Comparison of ENCODE assay signal across 7 mouse cellular contexts in the genomic region with DNA sequence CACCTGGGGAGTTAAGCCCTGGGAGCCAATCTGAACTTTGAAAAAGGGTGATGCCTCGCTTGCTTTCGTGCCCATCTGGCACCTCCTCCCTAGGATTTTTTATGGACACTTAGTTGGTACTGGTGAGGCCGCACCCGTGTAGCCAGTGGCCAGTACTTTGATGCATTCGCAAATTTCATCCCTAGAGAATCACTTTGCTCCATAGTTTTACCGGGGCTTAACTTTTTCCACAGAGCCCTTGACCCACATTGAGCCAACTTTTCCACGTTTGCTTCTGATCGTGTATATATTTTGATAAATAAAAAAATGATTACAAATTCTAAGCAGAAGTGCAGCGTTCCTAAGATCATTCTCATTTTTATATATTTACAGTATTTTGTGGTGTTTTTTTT. TPM values are rescaled to one million over a fixed set of nuclear protein-coding genes. Genes with fewer than 3 reads are reported as not detected.
A peak's percentile ranks its signal among the peaks of the same experiment; 100 is the strongest.
DNase-seq lines count a peak whose midpoint lies in the region; ATAC-seq and TF ChIP-seq lines count a peak whose summit lies in the region.

No protein-coding gene starts in this region.

- DNase-seq in lung, embryonic 14.5 days: no peak
- no peak for DNase-seq in lung, postnatal 10 days
- no peak for DNase-seq in limb, embryonic 11.5 days (ENCODE audit: low spot score)
- no peak for DNase-seq in B cell, adult 2 months
- no peak for DNase-seq in cerebellum, postnatal 25 days

- no peak for TF ChIP-seq POLR2A in embryonic fibroblast, embryonic 13.5 days (IDR thresholded peaks at IDR 0.05; ENCODE audit: low read depth, low read length)
- TF ChIP-seq POLR2A in olfactory bulb, adult 2 months (IDR thresholded peaks at IDR 0.05; ENCODE audit: insufficient read depth, low read depth, low read length): no peak

- H3K9ac ChIP-seq in lung, embryonic 14.5 days: peak overlapping the region; percentile 68
- H3K9ac ChIP-seq in limb, embryonic 11.5 days (ENCODE audit: low read length): peak overlapping the region; percentile 74; the same call in 1 of the 2 replicates

- H3K4me2 ChIP-seq in lung, embryonic 14.5 days: peak overlapping the region; percentile 57
- peak overlapping the region; percentile 32; the same call in 1 of the 2 replicates for H3K4me2 ChIP-seq in limb, embryonic 11.5 days (ENCODE audit: low read depth, severe bottlenecking)

- no peak for TF ChIP-seq CTCF in lung, embryonic 14.5 days (IDR thresholded peaks at IDR 0.05; ENCODE audit: low read depth)
- no peak for TF ChIP-seq CTCF in embryonic fibroblast, embryonic 13.5 days (IDR thresholded peaks at IDR 0.05; ENCODE audit: borderline replicate concordance, insufficient read depth, low read length)
- no peak for TF ChIP-seq CTCF in olfactory bulb, adult 2 months (IDR thresholded peaks at IDR 0.05; ENCODE audit: insufficient read depth, low read depth, low read length)

- 9% methylated on average over 9 of the region's 9 CpGs for WGBS in lung, embryonic 14.5 days
- WGBS in limb, embryonic 11.5 days: 21% methylated on average over 9 of the region's 9 CpGs
- WGBS in olfactory bulb, adult 2 months: 17% methylated on average over 9 of the region's 9 CpGs

- H3K36me3 ChIP-seq in lung, embryonic 14.5 days (ENCODE audit: insufficient read depth): 0 out of 2 replicates have a peak, but pooled peaks cover 1% of the 10 kb centered on the region
- H3K36me3 ChIP-seq in limb, embryonic 11.5 days (ENCODE audit: control insufficient read depth, insufficient read depth, low read length): no peaks in the 10 kb centered on the region; the same call in 1 of the 2 replicates

- H3K4me3 ChIP-seq in lung, embryonic 14.5 days (ENCODE audit: low read depth, low read length): peak overlapping the region; percentile 68
- H3K4me3 ChIP-seq in embryonic fibroblast, embryonic 13.5 days (ENCODE audit: insufficient read depth, low read length): peak overlapping the region; percentile 93
- H3K4me3 ChIP-seq in limb, embryonic 11.5 days (ENCODE audit: low read depth, low read length): peak overlapping the region; percentile 57
- peak overlapping the region; percentile 58 for H3K4me3 ChIP-seq in olfactory bulb, adult 2 months (ENCODE audit: insufficient read depth, low read depth, low read length)

- H3K27me3 ChIP-seq in lung, embryonic 14.5 days (ENCODE audit: insufficient read depth, low read length): no peaks in the 10 kb centered on the region
- no peaks in the 10 kb centered on the region for H3K27me3 ChIP-seq in limb, embryonic 11.5 days (ENCODE audit: control insufficient read depth, insufficient read depth, low read length)

- H3K9me3 ChIP-seq in lung, embryonic 14.5 days (ENCODE audit: low read depth, low read length): no peaks in the 10 kb centered on the region
- H3K9me3 ChIP-seq in limb, embryonic 11.5 days (ENCODE audit: control insufficient read depth, low read length): no peaks in the 10 kb centered on the region

- H3K4me1 ChIP-seq in lung, embryonic 14.5 days (ENCODE audit: insufficient read depth): no peaks in the 10 kb centered on the region
- H3K4me1 ChIP-seq in embryonic fibroblast, embryonic 13.5 days (ENCODE audit: control insufficient read depth, insufficient read depth, low read length): no peaks in the 10 kb centered on the region
- no peaks in the 10 kb centered on the region for H3K4me1 ChIP-seq in limb, embryonic 11.5 days (ENCODE audit: control insufficient read depth, insufficient read depth, low read length)
- no peaks in the 10 kb centered on the region for H3K4me1 ChIP-seq in olfactory bulb, adult 2 months (ENCODE audit: control insufficient read depth, insufficient read depth, low read length)

- H3K27ac ChIP-seq in lung, embryonic 14.5 days (ENCODE audit: low read depth): peak overlapping the region; percentile 84; the same call in 1 of the 2 replicates
- H3K27ac ChIP-seq in embryonic fibroblast, embryonic 13.5 days (ENCODE audit: insufficient read depth, low read length): peak overlapping the region; percentile 89
- no peak overlapping the region; the same call in 1 of the 2 replicates for H3K27ac ChIP-seq in limb, embryonic 11.5 days (replicated peaks; ENCODE audit: low read depth, low read length)
- H3K27ac ChIP-seq in olfactory bulb, adult 2 months (ENCODE audit: insufficient read depth, low read depth, low read length): no peak overlapping the region

- ATAC-seq in lung, embryonic 14.5 days (ENCODE audit: insufficient read depth): no peak
- no peak for ATAC-seq in limb, embryonic 11.5 days (ENCODE audit: insufficient number of reproducible peaks, low FRiP score, low TSS enrichment, low read depth)

RNA-seq across cellular contexts. Expression of gene Eif1ax, which starts 0.8 kb away (rescaled TPM):
- polyA plus RNA-seq in lung, embryonic 14.5 days (2014; fragmentation: Nextera tagmentation; extraction: Ambion mirVana): 145 and 149 TPM in 2 replicates
- 67.6 and 73.7 TPM in 2 replicates for polyA plus RNA-seq in embryonic fibroblast, embryonic 13.5 days (2011; ENCODE audit: insufficient read length, low read depth, missing spikeins)
- polyA plus RNA-seq in limb, embryonic 11.5 days (2014; fragmentation: Nextera tagmentation; extraction: Ambion mirVana): 152 and 170 TPM in 2 replicates
- polyA plus RNA-seq in olfactory bulb, adult 2 months (2012; ENCODE audit: insufficient read depth, insufficient read length, low replicate concordance, missing spikeins): 58.7 TPM in 1 of 2 replicates, not detected in the other

RNA-seq across cellular contexts. Expression of gene Map7d2, which starts 41.6 kb away (rescaled TPM):
- polyA plus RNA-seq in lung, embryonic 14.5 days (2014; fragmentation: Nextera tagmentation; extraction: Ambion mirVana): 1.5 and 1.8 TPM in 2 replicates
- 0.23 TPM in 1 of 2 replicates, not detected in the other for polyA plus RNA-seq in embryonic fibroblast, embryonic 13.5 days (2011; ENCODE audit: insufficient read length, low read depth, missing spikeins)
- 2.1 and 2.7 TPM in 2 replicates for polyA plus RNA-seq in limb, embryonic 11.5 days (2014; fragmentation: Nextera tagmentation; extraction: Ambion mirVana)
- polyA plus RNA-seq in olfactory bulb, adult 2 months (2012; ENCODE audit: insufficient read depth, insufficient read length, low replicate concordance, missing spikeins): 236 TPM in 1 of 2 replicates, not detected in the other

Comparison
In these comparisons a context has a peak if more than half of its experiments do, and no peak if none do; other contexts are left out.
1. H3K27ac ChIP-seq: peak in lung, embryonic 14.5 days (single experiment) and embryonic fibroblast, embryonic 13.5 days (single experiment); none in limb, embryonic 11.5 days (single experiment) and olfactory bulb, adult 2 months (single experiment).
2. RNA of gene Map7d2, which starts 41.6 kb away (polyA plus RNA-seq): 236 TPM in olfactory bulb, adult 2 months; 2.1 to 2.7 TPM in limb, embryonic 11.5 days, 1.5 to 1.8 TPM in lung, embryonic 14.5 days and 0.23 TPM in embryonic fibroblast, embryonic 13.5 days; every median in the first group is over 10 times any median in the second.
3. Peak in every context shown above with its lines, with median percentiles within 50 percentile points of each other: H3K4me3 ChIP-seq.